Mouse (Mus musculus): ENCODE measurements around the gene Gm21943. TPM values are rescaled to one million over a fixed set of nuclear protein-coding genes. Genes with fewer than 3 reads are reported as not detected.

The Gm21943 gene
- polyA plus RNA-seq (2012): not detected in 2 replicates

DNA sequence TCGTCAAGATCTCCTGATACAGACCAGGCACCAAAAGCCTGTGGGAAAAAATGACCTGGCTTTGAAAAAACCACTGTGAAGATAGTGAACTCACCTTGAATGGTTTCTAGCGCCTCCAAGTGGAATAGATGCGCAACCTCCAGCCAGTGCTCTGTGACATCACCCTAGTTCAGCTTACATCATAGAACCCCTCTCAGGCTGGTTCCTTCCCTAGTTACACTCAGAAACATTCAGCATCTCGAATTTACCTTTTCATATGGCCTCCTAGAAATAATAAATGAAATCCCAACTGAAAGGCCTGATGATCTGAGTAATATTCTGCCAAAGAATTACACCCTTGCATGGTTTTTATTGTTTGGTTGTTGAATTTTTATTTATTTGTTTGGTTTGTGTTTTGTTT lies at the start of gene Gm21943:
Gene Gm21943, minus strand, starts transcription at position 101 of the 400 bp plus-strand sequence.

Other genes starting within 250 kb of the Gm21943 start
- gene Gm28961, start 172.0 kb upstream of the Gm21943 start, polyA plus RNA-seq (2012): not detected in 2 replicates